Mouse (Mus musculus) forebrain, embryonic 16.5 days (tissue): Measurements from ENCODE around the gene Selenoo. TPM values are rescaled to one million over a fixed set of nuclear protein-coding genes. Genes with fewer than 3 reads are reported as not detected.

Source experiments
- ATAC-seq: fragments of 200-750 bp; cut with Nextera tagmentation; 2 replicates; pipeline ENCODE4 v1.8.0; 2017; ENCODE audit warnings: mild to moderate bottlenecking, moderate library complexity
- H3K27ac ChIP-seq: fragments of 300-500 bp; sonication (generic); 2 replicates; pipeline ENCODE4 v1.5.1; 2014; ENCODE audit warnings: low read length, control low read depth
- H3K27me3 ChIP-seq: fragments of 300-500 bp; sonication (generic); replicated peaks from 2 replicates; pipeline ENCODE4 v1.6.1; 2014; ENCODE audit warnings: low read length; ENCODE audit not compliant: control insufficient read depth, insufficient read depth
- H3K36me3 ChIP-seq: fragments of 300-500 bp; sonication (generic); 2 replicates; pipeline ENCODE4 v1.6.1; 2014; ENCODE audit not compliant: control insufficient read depth, insufficient read depth
- H3K4me1 ChIP-seq: fragments of 300-500 bp; sonication (generic); replicated peaks from 2 replicates; pipeline ENCODE4 v1.6.1; 2014; ENCODE audit warnings: low read length; ENCODE audit not compliant: control insufficient read depth, insufficient read depth
- H3K4me2 ChIP-seq: fragments of 300-500 bp; sonication (generic); 2 replicates; pipeline ENCODE4 v1.6.1; 2014; ENCODE audit warnings: mild to moderate bottlenecking, low read length, control low read depth
- H3K4me3 ChIP-seq: fragments of 300-500 bp; sonication (generic); replicated peaks from 2 replicates; pipeline ENCODE4 v1.5.1; 2014; ENCODE audit warnings: mild to moderate bottlenecking, low read length, control low read depth
- H3K9ac ChIP-seq: fragments of 300-500 bp; sonication (generic); replicated peaks from 2 replicates; pipeline ENCODE4 v1.6.1; 2014; ENCODE audit warnings: low read depth, low read length, control low read depth
- H3K9me3 ChIP-seq: fragments of 300-500 bp; sonication (generic); 2 replicates; pipeline ENCODE4 v1.6.1; 2016; ENCODE audit warnings: low read length; ENCODE audit not compliant: control insufficient read depth
- WGBS: fragments of 180-500 bp; shearing (Covaris S2); extraction: QIAGEN DNeasy Blood & Tissue Kit; methylation state at CpG from one replicate; pipeline ENCODE4 v1.1.7; 2014; 5-methylcytosine and 5-hydroxymethylcytosine counted together
- polyA plus RNA-seq: library from polyadenylated mRNA; unstranded; fragments of >200 nt; fragmentation: Nextera tagmentation; extraction: Ambion mirVana; gene quantifications from 2 replicates; pipeline ENCODE4 v1.2.1, GENCODE M21; 2015

Selenoo gene
- polyA plus RNA-seq, 1 experiment from 2014 or later, result 24.2 TPM

GRCm38 (mm10) chr15:89061761-89062517, 26.9 kb upstream of the Selenoo start:
- no peak overlapping the region for H3K27ac ChIP-seq
- 87% methylated on average over 6 of the region's 6 CpGs for WGBS
- no peak for ATAC-seq

GRCm38 (mm10) chr15:89062518-89062910, 26.4 kb upstream of the Selenoo start:
- Histone ChIP-seq H3K27me3 (no peaks in the 10 kb centered on the region), H3K27ac (no peak overlapping the region), H3K9ac (no peak overlapping the region), H3K4me3 (no peak overlapping the region), H3K4me1 (peaks cover 15% of the 10 kb centered on the region), H3K4me2 (no peak overlapping the region), H3K9me3 (no peaks in the 10 kb centered on the region), H3K36me3 (no peaks in the 10 kb centered on the region)
- WGBS, result 93% methylated on average over 5 of the region's 5 CpGs
- no peak for ATAC-seq

More at GRCm38 (mm10) chr15:89061761-89062517, 26.9 kb upstream of the Selenoo start:
- Histone ChIP-seq H3K4me2 (no peak overlapping the region), H3K9me3 (no peaks in the 10 kb centered on the region), H3K4me3 (no peak overlapping the region), H3K27me3 (no peaks in the 10 kb centered on the region), H3K9ac (no peak overlapping the region), H3K36me3 (no peaks in the 10 kb centered on the region), H3K4me1 (peaks cover 15% of the 10 kb centered on the region)

GRCm38 (mm10) chr15:89063001-89063400, 25.9 kb upstream of the Selenoo start:
- 90% methylated on average over 7 of the region's 7 CpGs for WGBS
- no peaks in the 10 kb centered on the region for H3K9me3 ChIP-seq
- H3K27ac ChIP-seq, result no peak overlapping the region
- no peak overlapping the region for H3K9ac ChIP-seq
- no peak overlapping the region for H3K4me2 ChIP-seq
- ATAC-seq, result no peak
- H3K36me3 ChIP-seq, result no peaks in the 10 kb centered on the region
- H3K27me3 ChIP-seq, result 0 out of 2 replicates have a peak, but pooled peaks cover 1% of the 10 kb centered on the region
- H3K4me3 ChIP-seq, result no peak overlapping the region
- peaks cover 15% of the 10 kb centered on the region for H3K4me1 ChIP-seq

GRCm38 (mm10) chr15:89063536-89063935, 25.3 kb upstream of the Selenoo start:
- Histone ChIP-seq H3K27me3 (peaks cover 2% of the 10 kb centered on the region; the same call in 1 of the 2 replicates), H3K4me3 (no peak overlapping the region), H3K4me1 (peaks cover 15% of the 10 kb centered on the region), H3K27ac (no peak overlapping the region), H3K9ac (no peak overlapping the region), H3K4me2 (no peak overlapping the region), H3K36me3 (no peaks in the 10 kb centered on the region), H3K9me3 (no peaks in the 10 kb centered on the region)
- no peak for ATAC-seq
- 69% methylated on average over 6 of the region's 6 CpGs for WGBS

GRCm38 (mm10) chr15:89064891-89065290, 24.0 kb upstream of the Selenoo start:
- no peak overlapping the region for H3K4me3 ChIP-seq
- WGBS, result 93% methylated on average over 5 of the region's 5 CpGs
- ATAC-seq, result no peak
- H3K27ac ChIP-seq, result no peak overlapping the region
- no peaks in the 10 kb centered on the region for H3K9me3 ChIP-seq
- H3K4me2 ChIP-seq, result no peak overlapping the region
- H3K27me3 ChIP-seq, result peaks cover 6% of the 10 kb centered on the region; the same call in 1 of the 2 replicates
- H3K9ac ChIP-seq, result no peak overlapping the region
- peaks cover 9% of the 10 kb centered on the region for H3K4me1 ChIP-seq
- H3K36me3 ChIP-seq, result no peaks in the 10 kb centered on the region

- Histone ChIP-seq H3K27ac (no peak overlapping the region), H3K27me3 (peaks cover 6% of the 10 kb centered on the region; the same call in 1 of the 2 replicates), H3K4me3 (no peak overlapping the region), H3K4me1 (no peaks in the 10 kb centered on the region), H3K9ac (no peak overlapping the region), H3K4me2 (no peak overlapping the region), H3K9me3 (no peaks in the 10 kb centered on the region), H3K36me3 (peaks cover 3% of the 10 kb centered on the region; the same call in 1 of the 2 replicates)
- WGBS, result 49% methylated on average over 35 of the region's 35 CpGs
- ATAC-seq, result no peak
Measured at GRCm38 (mm10) chr15:89067609-89068008, 21.3 kb upstream of the Selenoo start.

GRCm38 (mm10) chr15:89068226-89068625, 20.7 kb upstream of the Selenoo start:
- Histone ChIP-seq H3K4me1 (no peaks in the 10 kb centered on the region), H3K36me3 (peaks cover 3% of the 10 kb centered on the region; the same call in 1 of the 2 replicates), H3K27ac (no peak overlapping the region), H3K4me2 (no peak overlapping the region), H3K4me3 (no peak overlapping the region), H3K9ac (no peak overlapping the region), H3K27me3 (peaks cover 6% of the 10 kb centered on the region; the same call in 1 of the 2 replicates), H3K9me3 (no peaks in the 10 kb centered on the region)
- 57% methylated on average over 26 of the region's 26 CpGs for WGBS
- ATAC-seq, result no peak

- Histone ChIP-seq H3K9me3 (no peaks in the 10 kb centered on the region), H3K27ac (no peak overlapping the region), H3K27me3 (peaks cover 6% of the 10 kb centered on the region; the same call in 1 of the 2 replicates), H3K4me3 (no peak overlapping the region), H3K36me3 (peaks cover 3% of the 10 kb centered on the region; the same call in 1 of the 2 replicates), H3K4me1 (peaks cover under 1% of the 10 kb centered on the region; the same call in 1 of the 2 replicates), H3K4me2 (no peak overlapping the region), H3K9ac (no peak overlapping the region)
- WGBS, result 87% methylated on average over 19 of the region's 19 CpGs
- no peak for ATAC-seq
Measured at GRCm38 (mm10) chr15:89069336-89069840, 19.5 kb upstream of the Selenoo start.

- no peak for ATAC-seq
- H3K4me1 ChIP-seq, result peaks cover 12% of the 10 kb centered on the region
- H3K9ac ChIP-seq, result no peak overlapping the region
- H3K27me3 ChIP-seq, result peaks cover 6% of the 10 kb centered on the region; the same call in 1 of the 2 replicates
- H3K36me3 ChIP-seq, result peaks cover 3% of the 10 kb centered on the region; the same call in 1 of the 2 replicates
- WGBS, result 76% methylated on average over 24 of the region's 24 CpGs
- H3K9me3 ChIP-seq, result no peaks in the 10 kb centered on the region
- H3K27ac ChIP-seq, result no peak overlapping the region
- H3K4me2 ChIP-seq, result no peak overlapping the region
- H3K4me3 ChIP-seq, result no peak overlapping the region
Measured at GRCm38 (mm10) chr15:89070606-89071005, 18.3 kb upstream of the Selenoo start.
